In the genomic region with DNA sequence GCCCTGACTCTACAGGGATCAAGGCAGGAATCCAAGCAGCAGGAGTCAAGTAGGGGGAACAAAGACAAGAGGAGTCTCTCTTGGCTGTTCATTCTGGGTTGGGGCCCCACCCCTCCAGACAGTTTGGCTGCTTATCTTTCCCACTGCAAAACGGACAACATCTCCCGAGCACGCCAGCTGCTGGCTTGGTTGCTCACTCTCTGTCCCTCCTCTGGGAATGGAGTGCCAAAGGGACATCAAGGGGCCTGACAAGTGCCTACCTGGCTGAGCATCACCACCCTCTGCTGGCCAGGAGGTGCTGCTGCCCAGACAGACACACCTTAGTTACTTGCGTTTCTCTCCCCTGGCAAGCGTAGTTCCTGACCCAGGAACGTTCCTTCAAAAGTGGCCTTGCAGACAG, we compare ENCODE assay signal across 8 mouse cellular contexts. TPM values are rescaled to one million over a fixed set of nuclear protein-coding genes. Genes with fewer than 3 reads are reported as not detected.
A peak's percentile ranks its signal among the peaks of the same experiment; 100 is the strongest.
DNase-seq lines count a peak whose midpoint lies in the region; ATAC-seq lines count a peak whose summit lies in the region.

No protein-coding gene starts in this region.

- H3K4me2 ChIP-seq in embryonic facial prominence, embryonic 14.5 days (ENCODE audit: low read depth, low read length), result no peak overlapping the region; the same call in 1 of the 2 replicates
- no peak overlapping the region for H3K4me2 ChIP-seq in hindbrain, embryonic 11.5 days (replicated peaks; ENCODE audit: low read depth, low read length)
- peak overlapping the region; percentile 13 for H3K4me2 ChIP-seq in liver, embryonic 13.5 days
- peak overlapping the region; percentile 38 for H3K4me2 ChIP-seq in neural tube, embryonic 13.5 days

- WGBS in embryonic facial prominence, embryonic 14.5 days, result 47% methylated on average over 6 of the region's 6 CpGs
- WGBS in hindbrain, embryonic 11.5 days, result 67% methylated on average over 6 of the region's 6 CpGs
- WGBS in liver, embryonic 13.5 days (ENCODE audit: insufficient replicate concordance), result 40% methylated on average over 6 of the region's 6 CpGs
- WGBS in neural tube, embryonic 13.5 days, result 57% methylated on average over 6 of the region's 6 CpGs

- DNase-seq in embryonic facial prominence, embryonic 14.5 days (ENCODE audit: low spot score), result peak; percentile 42
- DNase-seq in hindbrain, embryonic 11.5 days (ENCODE audit: low spot score), result no peak
- peak; percentile 30 for DNase-seq in liver, embryonic 13.5 days
- DNase-seq in thymus, postnatal 0 days (ENCODE audit: low spot score), result no peak
- DNase-seq in yolk sac, embryonic 10.5 days (ENCODE audit: low spot score), result no peak

- ATAC-seq in megakaryocyte, adult 5-6 weeks (ENCODE audit: poor library complexity, severe bottlenecking), result no peak
- ATAC-seq in embryonic facial prominence, embryonic 14.5 days (ENCODE audit: low read depth), result no peak
- ATAC-seq in hindbrain, embryonic 11.5 days (ENCODE audit: low FRiP score), result no peak
- ATAC-seq in liver, embryonic 13.5 days (ENCODE audit: low read depth), result peak; percentile 37; the same call in 1 of the 2 replicates
- no peak for ATAC-seq in neural tube, embryonic 13.5 days (ENCODE audit: low read depth)

- peaks cover 79% of the 10 kb centered on the region for H3K27me3 ChIP-seq in megakaryocyte, embryonic 14.5 days (replicated peaks)
- H3K27me3 ChIP-seq in embryonic facial prominence, embryonic 14.5 days (replicated peaks; ENCODE audit: control insufficient read depth, insufficient read depth, low read length), result no peaks in the 10 kb centered on the region
- no peaks in the 10 kb centered on the region for H3K27me3 ChIP-seq in hindbrain, embryonic 11.5 days (ENCODE audit: control insufficient read depth, insufficient read depth, low read length)
- 0 out of 2 replicates have a peak, but pooled peaks cover 2% of the 10 kb centered on the region for H3K27me3 ChIP-seq in liver, embryonic 13.5 days
- H3K27me3 ChIP-seq in neural tube, embryonic 13.5 days, result no peaks in the 10 kb centered on the region

- H3K9me3 ChIP-seq in megakaryocyte, embryonic 14.5 days, result no peaks in the 10 kb centered on the region
- no peaks in the 10 kb centered on the region for H3K9me3 ChIP-seq in embryonic facial prominence, embryonic 14.5 days (ENCODE audit: control insufficient read depth, low read length)
- H3K9me3 ChIP-seq in hindbrain, embryonic 11.5 days (ENCODE audit: control insufficient read depth, low read length), result no peaks in the 10 kb centered on the region
- H3K9me3 ChIP-seq in liver, embryonic 13.5 days (replicated peaks), result no peaks in the 10 kb centered on the region
- H3K9me3 ChIP-seq in neural tube, embryonic 13.5 days, result no peaks in the 10 kb centered on the region

- peak overlapping the region; percentile 7 for H3K4me3 ChIP-seq in megakaryocyte, embryonic 14.5 days (replicated peaks)
- no peak overlapping the region for H3K4me3 ChIP-seq in embryonic facial prominence, embryonic 14.5 days (ENCODE audit: low read depth, low read length)
- no peak overlapping the region for H3K4me3 ChIP-seq in hindbrain, embryonic 11.5 days (ENCODE audit: low read depth, low read length)
- H3K4me3 ChIP-seq in liver, embryonic 13.5 days (replicated peaks), result no peak overlapping the region
- H3K4me3 ChIP-seq in neural tube, embryonic 13.5 days, result no peak overlapping the region

- H3K9ac ChIP-seq in embryonic facial prominence, embryonic 14.5 days (ENCODE audit: low read depth, low read length), result peak overlapping the region; percentile 58
- no peak overlapping the region for H3K9ac ChIP-seq in hindbrain, embryonic 11.5 days (ENCODE audit: low read depth, low read length)
- 0 out of 2 replicates have a peak overlapping the region, but pooled peaks have one; percentile 22 for H3K9ac ChIP-seq in liver, embryonic 13.5 days
- H3K9ac ChIP-seq in neural tube, embryonic 13.5 days, result peak overlapping the region; percentile 69

- peaks cover 2% of the 10 kb centered on the region for H3K36me3 ChIP-seq in megakaryocyte, embryonic 14.5 days (replicated peaks; ENCODE audit: low read length)
- H3K36me3 ChIP-seq in embryonic facial prominence, embryonic 14.5 days (ENCODE audit: control insufficient read depth, insufficient read depth, low read length), result peaks cover 54% of the 10 kb centered on the region
- peaks cover 9% of the 10 kb centered on the region for H3K36me3 ChIP-seq in hindbrain, embryonic 11.5 days (ENCODE audit: control insufficient read depth, insufficient read depth, low read length)
- H3K36me3 ChIP-seq in liver, embryonic 13.5 days, result peaks cover 32% of the 10 kb centered on the region
- H3K36me3 ChIP-seq in neural tube, embryonic 13.5 days, result peaks cover 58% of the 10 kb centered on the region

- peak overlapping the region; percentile 96 for H3K27ac ChIP-seq in embryonic facial prominence, embryonic 14.5 days (replicated peaks; ENCODE audit: low read depth, low read length)
- H3K27ac ChIP-seq in hindbrain, embryonic 11.5 days (ENCODE audit: low read depth, low read length), result peak overlapping the region; percentile 99
- H3K27ac ChIP-seq in liver, embryonic 13.5 days, result peak overlapping the region; percentile 34; the same call in 1 of the 2 replicates
- peak overlapping the region; percentile 99 for H3K27ac ChIP-seq in neural tube, embryonic 13.5 days (replicated peaks)

- peaks cover 40% of the 10 kb centered on the region for H3K4me1 ChIP-seq in megakaryocyte, embryonic 14.5 days
- H3K4me1 ChIP-seq in embryonic facial prominence, embryonic 14.5 days (ENCODE audit: control insufficient read depth, insufficient read depth, low read length), result peaks cover 23% of the 10 kb centered on the region
- H3K4me1 ChIP-seq in hindbrain, embryonic 11.5 days (replicated peaks; ENCODE audit: control insufficient read depth, insufficient read depth, low read length), result peaks cover 20% of the 10 kb centered on the region
- H3K4me1 ChIP-seq in liver, embryonic 13.5 days (replicated peaks), result peaks cover 21% of the 10 kb centered on the region
- H3K4me1 ChIP-seq in neural tube, embryonic 13.5 days (replicated peaks), result peaks cover 63% of the 10 kb centered on the region

RNA-seq across cellular contexts. Expression of a gene that starts 25.7 kb away (rescaled TPM):
- polyA plus RNA-seq in megakaryocyte, embryonic 14.5 days (2012; ENCODE audit: insufficient read depth, low replicate concordance), result 1.1 and 1.5 TPM in 2 replicates
- total RNA-seq in megakaryocyte, adult 5-6 weeks (2015), result 0.21 TPM in 1 of 2 replicates, not detected in the other
- not detected in 2 replicates for total RNA-seq in megakaryocyte, adult 5-6 weeks (2017)
- 34.9 and 35.3 TPM in 2 replicates for polyA plus RNA-seq in embryonic facial prominence, embryonic 14.5 days (2014; fragmentation: Nextera tagmentation; extraction: Ambion mirVana)
- 43.3 and 47.3 TPM in 2 replicates for polyA plus RNA-seq in hindbrain, embryonic 11.5 days (2014; fragmentation: Nextera tagmentation; extraction: Ambion mirVana)
- polyA plus RNA-seq in liver, embryonic 13.5 days (2015; fragmentation: Nextera tagmentation; extraction: Ambion mirVana), result 5.6 and 6.3 TPM in 2 replicates
- polyA plus RNA-seq in neural tube, embryonic 13.5 days (2015; fragmentation: Nextera tagmentation; extraction: Ambion mirVana), result 51.0 and 51.6 TPM in 2 replicates
- polyA plus RNA-seq in thymus, postnatal 0 days (2015; fragmentation: Nextera tagmentation; extraction: Ambion mirVana), result 4.1 TPM in 2 replicates

RNA-seq across cellular contexts. Expression of a gene that starts 27.1 kb away (rescaled TPM):
- polyA plus RNA-seq in megakaryocyte, embryonic 14.5 days (2012; ENCODE audit: insufficient read depth, low replicate concordance), result 3.6 TPM in 1 of 2 replicates, not detected in the other
- total RNA-seq in megakaryocyte, adult 5-6 weeks (2015), result not detected in 2 replicates
- total RNA-seq in megakaryocyte, adult 5-6 weeks (2017), result not detected in 2 replicates
- polyA plus RNA-seq in embryonic facial prominence, embryonic 14.5 days (2014; fragmentation: Nextera tagmentation; extraction: Ambion mirVana), result not detected in 2 replicates
- polyA plus RNA-seq in hindbrain, embryonic 11.5 days (2014; fragmentation: Nextera tagmentation; extraction: Ambion mirVana), result not detected in 2 replicates
- 1.5 and 2.9 TPM in 2 replicates for polyA plus RNA-seq in liver, embryonic 13.5 days (2015; fragmentation: Nextera tagmentation; extraction: Ambion mirVana)
- not detected in 2 replicates for polyA plus RNA-seq in neural tube, embryonic 13.5 days (2015; fragmentation: Nextera tagmentation; extraction: Ambion mirVana)
- 1.1 TPM in 2 replicates for polyA plus RNA-seq in thymus, postnatal 0 days (2015; fragmentation: Nextera tagmentation; extraction: Ambion mirVana)

Comparison
In these comparisons a context has a peak if more than half of its experiments do, and no peak if none do; other contexts are left out.
1. DNase-seq: peak in embryonic facial prominence, embryonic 14.5 days (single experiment) and liver, embryonic 13.5 days (single experiment); none in hindbrain, embryonic 11.5 days (single experiment), thymus, postnatal 0 days (single experiment) and yolk sac, embryonic 10.5 days (single experiment).
2. H3K27ac ChIP-seq: peak in every context shown above with its lines; median percentile 99 in hindbrain, embryonic 11.5 days; 99 in neural tube, embryonic 13.5 days; 96 in embryonic facial prominence, embryonic 14.5 days; 34 in liver, embryonic 13.5 days.
3. H3K4me2 ChIP-seq: peak in liver, embryonic 13.5 days (single experiment) and neural tube, embryonic 13.5 days (single experiment); none in embryonic facial prominence, embryonic 14.5 days (single experiment) and hindbrain, embryonic 11.5 days (single experiment).